Mouse (Mus musculus) cerebellum, adult 2 months (tissue): ENCODE data around the gene Cdh24.

Experiments
- CTCF ChIP-seq: fragments of 200-500 bp; IDR thresholded peaks from 2 replicates; pipeline ENCODE4 v1.5.1; 2011; ENCODE audit warnings: low read depth, mild to moderate bottlenecking, control low read depth, low read length, moderate library complexity, borderline replicate concordance; ENCODE audit not compliant: insufficient read depth
- POLR2A ChIP-seq: fragments of 200-500 bp; IDR thresholded peaks from 2 replicates; pipeline ENCODE4 v1.6.1; 2011; ENCODE audit warnings: low read length, control low read depth, borderline replicate concordance; ENCODE audit not compliant: insufficient read depth

- TF ChIP-seq POLR2A (no peak), CTCF (no peak)
Measured at GRCm38 (mm10) chr14:54685471-54685870, 44.3 kb upstream of the Cdh24 start.
